Mouse (Mus musculus) forebrain, postnatal 0 days (tissue): Measurements from ENCODE around the gene Uso1. TPM values are rescaled to one million over a fixed set of nuclear protein-coding genes. Genes with fewer than 3 reads are reported as not detected.

Experiments used
- ATAC-seq: fragments of 200-750 bp; cut with Nextera tagmentation; 2 replicates; pipeline ENCODE4 v1.8.0; 2017; ENCODE audit warnings: mild to moderate bottlenecking, moderate library complexity
- DNase-seq: peaks from one replicate; pipeline ENCODE4 v3.0.0-alpha.2; 2015
- H3K27ac ChIP-seq: fragments of 300-500 bp; sonication (generic); 2 replicates; pipeline ENCODE4 v1.5.1; 2014; ENCODE audit warnings: low read depth, mild to moderate bottlenecking, antibody characterized with exemption, low read length, moderate library complexity, mixed read lengths
- H3K27me3 ChIP-seq: fragments of 300-500 bp; sonication (generic); 2 replicates; pipeline ENCODE4 v1.6.1; 2014; ENCODE audit warnings: mild to moderate bottlenecking, low read length, mixed read lengths; ENCODE audit not compliant: insufficient read depth
- H3K36me3 ChIP-seq: fragments of 300-500 bp; sonication (generic); 2 replicates; pipeline ENCODE4 v1.6.1; 2014; ENCODE audit warnings: mild to moderate bottlenecking, moderate library complexity; ENCODE audit not compliant: insufficient read depth
- H3K4me1 ChIP-seq: fragments of 300-500 bp; sonication (generic); 2 replicates; pipeline ENCODE4 v1.6.1; 2014; ENCODE audit warnings: antibody characterized with exemption; ENCODE audit not compliant: insufficient read depth
- H3K4me2 ChIP-seq: fragments of 300-500 bp; sonication (generic); 2 replicates; pipeline ENCODE4 v1.6.1; 2014; ENCODE audit warnings: low read depth, mild to moderate bottlenecking, moderate library complexity
- H3K4me3 ChIP-seq: fragments of 300-500 bp; sonication (generic); 2 replicates; pipeline ENCODE4 v1.5.1; 2014; ENCODE audit warnings: low read depth, low read length, mixed read lengths
- H3K9ac ChIP-seq: fragments of 300-500 bp; sonication (generic); 2 replicates; pipeline ENCODE4 v1.6.1; 2014; ENCODE audit warnings: mild to moderate bottlenecking
- H3K9me3 ChIP-seq: fragments of 300-500 bp; sonication (generic); 2 replicates; pipeline ENCODE4 v1.6.1; 2016; ENCODE audit warnings: low read length
- CTCF ChIP-seq: sonication (generic); IDR thresholded peaks from 2 replicates; pipeline ENCODE4 v1.5.1; 2016; ENCODE audit warnings: antibody characterized with exemption, control low read depth, low read depth
- WGBS: fragments of 180-500 bp; shearing (Covaris S2); extraction: QIAGEN DNeasy Blood & Tissue Kit; methylation state at CpG from one replicate; pipeline ENCODE4 v1.1.7; 2014; 5-methylcytosine and 5-hydroxymethylcytosine counted together
- polyA plus RNA-seq: library from polyadenylated mRNA; unstranded; fragments of >200 nt; fragmentation: Nextera tagmentation; extraction: Ambion mirVana; gene quantifications from 2 replicates; pipeline ENCODE4 v1.2.1, GENCODE M21; 2015
- total RNA-seq: library from RNA; depleted of rRNA; stranded (reverse); fragments of >200 nt; gene quantifications from 2 replicates; pipeline ENCODE4 v1.2.3, GENCODE M21; 2014

Gene Uso1
- total and polyA plus RNA-seq, 2 experiments from 2014 or later, result 19.1 to 24.8 TPM

DNA sequence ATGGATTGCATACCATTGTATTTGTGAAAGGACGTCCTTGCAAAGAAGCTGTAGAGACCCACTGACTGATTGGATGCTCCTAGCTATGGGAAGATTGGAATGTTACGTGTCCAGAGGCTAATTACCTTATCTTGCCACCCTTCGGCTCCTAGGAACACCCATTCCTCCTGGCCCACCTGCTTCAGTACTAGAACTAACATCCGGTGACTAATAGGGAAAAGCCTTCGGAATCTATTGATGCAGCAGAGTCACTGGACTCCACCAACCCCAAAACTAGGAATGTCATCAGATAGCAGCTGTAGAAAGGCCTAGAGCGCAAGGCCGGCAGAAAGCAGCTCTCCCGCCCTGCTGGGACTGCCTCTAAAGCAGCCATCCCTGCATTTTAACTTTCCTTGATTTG, 36.1 kb upstream of the Uso1 start:
- Histone ChIP-seq H3K27me3 (no peaks in the 10 kb centered on the region), H3K9ac (no peak overlapping the region), H3K36me3 (no peaks in the 10 kb centered on the region), H3K4me3 (no peak overlapping the region), H3K9me3 (no peaks in the 10 kb centered on the region), H3K27ac (no peak overlapping the region), H3K4me1 (no peaks in the 10 kb centered on the region), H3K4me2 (no peak overlapping the region)
- no peak for TF ChIP-seq CTCF
- no peak for DNase-seq
- ATAC-seq, result no peak
- WGBS, result 92% methylated on average over 8 of the region's 8 CpGs

DNA sequence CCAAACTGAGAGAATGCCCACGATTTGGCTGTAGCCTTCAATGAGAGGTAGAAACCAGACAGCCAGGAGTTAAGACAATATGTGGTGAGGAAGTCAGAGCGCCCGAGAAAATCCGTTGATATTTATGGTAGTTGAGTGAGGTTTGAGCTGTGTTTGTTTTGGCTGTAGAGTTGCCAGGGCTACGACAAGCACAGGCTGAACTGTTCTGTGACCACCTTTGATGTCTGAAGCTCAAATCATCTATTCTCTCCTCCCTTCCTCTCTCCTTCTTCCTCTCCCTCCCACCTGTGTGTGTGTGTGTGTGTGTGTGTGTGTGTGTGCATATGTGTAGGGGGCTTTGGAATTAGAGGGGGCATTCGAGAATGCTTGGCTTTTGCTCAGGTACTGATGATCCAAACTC, 34.7 kb upstream of the Uso1 start:
- Histone ChIP-seq H3K27ac (no peak overlapping the region), H3K4me2 (no peak overlapping the region), H3K27me3 (no peaks in the 10 kb centered on the region), H3K36me3 (no peaks in the 10 kb centered on the region), H3K9me3 (no peaks in the 10 kb centered on the region), H3K4me3 (no peak overlapping the region), H3K4me1 (no peaks in the 10 kb centered on the region), H3K9ac (no peak overlapping the region)
- 58% methylated on average over 6 of the region's 6 CpGs for WGBS
- no peak for TF ChIP-seq CTCF
- ATAC-seq (no peak), DNase-seq (no peak)

DNA sequence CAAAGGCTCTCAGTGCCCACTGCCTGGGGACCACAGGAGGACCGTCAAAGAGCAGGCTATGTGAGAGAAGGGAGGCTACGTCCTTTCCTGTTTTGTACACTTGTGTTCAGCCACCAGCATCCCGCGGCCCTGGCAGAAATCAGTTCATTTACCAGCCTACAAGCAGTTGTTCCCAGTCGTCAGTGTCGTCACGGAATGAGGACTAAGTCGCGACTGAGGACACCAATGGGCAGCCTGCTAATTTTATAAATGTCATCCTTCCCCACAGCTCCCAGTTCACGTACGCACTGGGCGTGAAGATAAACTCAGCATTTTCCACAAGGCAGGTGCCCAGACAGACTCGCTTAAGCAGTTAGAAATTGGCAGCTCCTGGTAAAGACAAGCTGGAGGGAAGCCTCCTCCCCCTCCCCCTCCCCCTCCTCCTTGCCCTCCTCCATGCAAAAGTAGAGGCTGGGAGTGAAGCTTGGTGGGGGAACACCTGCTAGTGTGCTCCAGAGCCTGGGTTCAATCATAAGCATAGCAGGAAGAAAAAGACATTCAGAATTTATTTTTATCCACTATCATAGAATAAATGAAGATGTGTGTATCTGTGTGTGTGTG, 33.8 kb upstream of the Uso1 start:
- 65% methylated on average over 13 of the region's 13 CpGs for WGBS
- no peak for TF ChIP-seq CTCF
- no peaks in the 10 kb centered on the region for H3K36me3 ChIP-seq
- no peak overlapping the region for H3K27ac ChIP-seq
- H3K4me1 ChIP-seq, result no peaks in the 10 kb centered on the region
- H3K4me3 ChIP-seq, result no peak overlapping the region
- no peak overlapping the region for H3K4me2 ChIP-seq
- H3K27me3 ChIP-seq, result no peaks in the 10 kb centered on the region
- H3K9ac ChIP-seq, result no peak overlapping the region
- no peaks in the 10 kb centered on the region for H3K9me3 ChIP-seq
- no peak for DNase-seq
- peak; percentile 20; the same call in 1 of the 2 replicates for ATAC-seq

DNA sequence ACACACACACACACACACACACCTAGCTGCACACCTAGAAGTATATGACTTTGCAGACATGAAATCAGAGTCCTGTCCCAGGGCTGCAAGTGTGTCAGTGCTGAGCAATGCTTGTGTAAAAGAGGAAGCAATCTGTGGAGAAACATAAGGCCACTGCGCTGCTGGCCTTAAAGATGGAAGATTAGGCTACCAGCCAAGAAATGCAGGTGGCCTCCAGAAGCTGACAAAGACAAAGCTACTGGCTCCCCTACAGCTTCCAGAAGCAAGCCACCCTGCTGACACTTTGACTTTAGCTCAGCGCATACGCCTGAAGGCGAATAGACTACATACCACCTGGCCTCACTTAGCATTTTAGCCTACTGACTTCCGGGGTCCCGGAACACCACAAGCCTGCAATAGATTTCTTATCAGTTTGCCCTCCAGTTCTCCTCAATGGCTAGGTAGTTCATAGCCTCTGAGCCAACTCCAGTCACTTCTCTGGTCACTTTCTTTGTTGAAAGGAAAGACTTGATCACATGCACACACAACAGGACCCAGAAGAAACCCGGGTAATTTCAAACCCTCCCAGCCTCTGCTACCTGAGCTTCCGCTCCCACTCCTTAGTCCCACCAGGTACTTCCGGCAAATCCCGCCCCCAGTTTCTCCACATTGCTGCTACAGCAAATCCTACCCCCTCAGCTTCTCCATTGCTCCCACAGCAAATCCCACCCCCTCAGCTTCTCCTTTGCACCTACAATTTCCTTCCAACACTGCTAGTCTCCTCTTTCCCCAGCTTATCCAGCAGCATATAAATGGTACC, 31.2 kb upstream of the Uso1 start:
- H3K27me3 ChIP-seq, result no peaks in the 10 kb centered on the region
- H3K27ac ChIP-seq, result no peak overlapping the region
- WGBS, result 46% methylated on average over 10 of the region's 10 CpGs
- H3K36me3 ChIP-seq, result no peaks in the 10 kb centered on the region
- DNase-seq (peak; percentile 38), ATAC-seq (0 out of 2 replicates have a peak, but pooled peaks have one; percentile 38)
- no peaks in the 10 kb centered on the region for H3K9me3 ChIP-seq
- H3K4me3 ChIP-seq, result no peak overlapping the region
- no peak overlapping the region for H3K9ac ChIP-seq
- TF ChIP-seq CTCF, result no peak
- no peak overlapping the region for H3K4me2 ChIP-seq
- H3K4me1 ChIP-seq, result no peaks in the 10 kb centered on the region

DNA sequence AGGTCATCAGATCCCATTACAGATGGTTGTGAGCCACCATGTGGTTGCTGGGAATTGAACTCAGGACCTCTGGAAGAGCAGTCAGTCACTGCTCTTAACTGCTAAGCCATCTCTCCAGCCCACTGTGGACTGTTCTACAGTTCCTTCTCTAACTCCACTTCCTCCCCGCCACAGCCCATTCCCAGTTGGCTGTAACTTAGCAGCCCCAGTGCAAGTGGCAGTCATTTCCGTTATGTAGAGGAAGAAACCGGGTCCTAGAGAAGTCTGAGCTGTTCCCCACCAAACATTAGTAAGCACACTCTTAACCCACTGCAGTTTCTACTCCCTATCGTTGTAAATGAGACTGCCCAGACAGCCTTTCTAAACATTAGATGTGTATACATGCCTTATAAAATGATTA, 30.5 kb upstream of the Uso1 start:
- TF ChIP-seq CTCF, result no peak
- DNase-seq (no peak), ATAC-seq (no peak)

DNA sequence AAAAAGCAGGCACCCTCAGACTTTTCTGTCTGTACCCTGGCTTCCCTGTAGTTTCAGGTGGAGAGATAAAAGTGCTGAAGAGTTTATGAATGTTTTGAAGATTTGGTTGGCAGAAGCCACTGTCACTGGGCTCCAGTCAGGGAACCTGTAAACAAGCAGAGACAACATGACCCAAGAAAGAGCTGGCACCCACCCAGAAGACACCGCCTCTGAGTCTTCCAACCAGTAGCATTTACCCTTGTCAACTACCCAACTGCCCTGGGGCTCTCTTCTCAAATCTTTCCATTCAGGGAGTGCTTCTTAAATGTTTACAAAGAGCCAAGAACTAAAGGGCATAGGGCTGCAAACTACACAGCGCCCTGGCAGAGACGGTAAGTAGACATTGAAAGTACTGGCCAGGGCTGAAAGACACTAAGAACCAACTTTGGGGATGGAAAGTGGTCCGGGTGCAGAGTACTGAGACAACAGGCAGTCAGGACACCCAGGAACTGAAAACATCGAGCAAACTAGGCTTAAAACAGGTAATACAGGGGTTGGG, 26.9 kb upstream of the Uso1 start:
- WGBS, result 87% methylated on average over 5 of the region's 5 CpGs
- no peak for TF ChIP-seq CTCF
- Histone ChIP-seq H3K4me3 (no peak overlapping the region), H3K36me3 (no peaks in the 10 kb centered on the region), H3K9ac (no peak overlapping the region), H3K4me2 (no peak overlapping the region), H3K9me3 (no peaks in the 10 kb centered on the region), H3K27ac (no peak overlapping the region), H3K27me3 (no peaks in the 10 kb centered on the region), H3K4me1 (no peaks in the 10 kb centered on the region)
- ATAC-seq (no peak), DNase-seq (no peak)

More for the DNA sequence above, 30.5 kb upstream of the Uso1 start:
- H3K27me3 ChIP-seq, result no peaks in the 10 kb centered on the region
- H3K4me2 ChIP-seq, result no peak overlapping the region
- no peak overlapping the region for H3K4me3 ChIP-seq
- H3K36me3 ChIP-seq, result no peaks in the 10 kb centered on the region
- H3K9ac ChIP-seq, result no peak overlapping the region
- no peaks in the 10 kb centered on the region for H3K9me3 ChIP-seq
- no peaks in the 10 kb centered on the region for H3K4me1 ChIP-seq
- no peak overlapping the region for H3K27ac ChIP-seq
- WGBS, result 91% methylated on average over 4 of the region's 4 CpGs

DNA sequence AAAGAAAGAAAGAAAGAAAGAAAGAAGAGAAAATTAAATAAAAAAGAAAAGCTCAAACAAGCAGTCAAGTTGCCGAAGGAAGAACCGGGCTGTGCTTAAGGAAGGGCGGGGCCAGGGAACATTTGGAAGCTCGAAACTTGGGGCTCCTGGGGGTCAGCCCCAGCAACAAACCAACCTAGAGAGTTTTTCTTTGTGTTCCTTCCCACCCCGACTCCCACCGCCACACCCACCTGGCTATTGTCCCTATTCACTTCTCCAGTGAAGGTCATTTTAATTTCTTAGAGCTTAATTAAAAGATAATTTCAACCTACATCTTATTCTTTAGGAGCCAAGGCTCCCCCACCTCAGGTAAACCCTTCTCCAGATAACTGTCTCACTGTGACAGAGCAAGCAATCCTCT, 25.6 kb upstream of the Uso1 start:
- Histone ChIP-seq H3K27ac (no peak overlapping the region), H3K4me2 (0 out of 2 replicates have a peak overlapping the region, but pooled peaks have one; percentile 15), H3K4me3 (no peak overlapping the region), H3K9me3 (no peaks in the 10 kb centered on the region), H3K36me3 (no peaks in the 10 kb centered on the region), H3K9ac (no peak overlapping the region), H3K4me1 (no peaks in the 10 kb centered on the region), H3K27me3 (no peaks in the 10 kb centered on the region)
- ATAC-seq, result no peak
- no peak for DNase-seq
- 2% methylated on average over 6 of the region's 6 CpGs for whole genome bisulfite sequencing
- TF ChIP-seq CTCF, result no peak
